ENCODE assay signal across 12 mouse cellular contexts in genomic region chr16:18384211-18384610, GRCm38 (mm10). TPM values are rescaled to one million over a fixed set of nuclear protein-coding genes. Genes with fewer than 3 reads are reported as not detected.
DNase-seq lines count a peak whose midpoint lies in the region; ATAC-seq and TF ChIP-seq lines count a peak whose summit lies in the region.
"Had no signal": no experiment of that assay in that cellular context is flagged by ENCODE, and none has a peak within 500 bp of the region (broad histone marks: within the 10 kb centered on the region; RNA-seq: fewer than 3 reads in every experiment).

No protein-coding gene starts in this region.

- H3K4me1 ChIP-seq in forebrain, embryonic 10.5 days: peaks cover 96% of the 10 kb centered on the region
- peaks cover 11% of the 10 kb centered on the region for H3K4me1 ChIP-seq in forebrain, postnatal 0 days (ENCODE audit: insufficient read depth)
- no peaks in the 10 kb centered on the region; the same call in none of the 2 replicates for H3K4me1 ChIP-seq in embryonic facial prominence, embryonic 11.5 days (ENCODE audit: control insufficient read depth, insufficient read depth, low read length)

- DNase-seq in forebrain, embryonic 10.5 days (ENCODE audit: extremely low spot score, low spot score): no peak
- DNase-seq in forebrain, postnatal 0 days: no peak
- peak; percentile 40 for DNase-seq in kidney, postnatal 10 days
- no peak for DNase-seq in kidney, postnatal 14 days
- peak; percentile 69 for DNase-seq in ES-CJ7 (ENCODE audit: low read depth, low spot score)
- DNase-seq in embryonic facial prominence, embryonic 11.5 days (ENCODE audit: low spot score): no peak
- no peak for DNase-seq in spleen, adult 18-20 months
- DNase-seq: layer of hippocampus, adult 9-11 months had no signal

- TF ChIP-seq CTCF in forebrain, postnatal 0 days (IDR thresholded peaks at IDR 0.05; ENCODE audit: low read depth): no peak

- WGBS in forebrain, embryonic 10.5 days: 80% methylated on average over 7 of the region's 7 CpGs
- WGBS in forebrain, postnatal 0 days: 30% methylated on average over 7 of the region's 7 CpGs
- WGBS in embryonic facial prominence, embryonic 11.5 days: 67% methylated on average over 7 of the region's 7 CpGs

- no peak overlapping the region for H3K4me2 ChIP-seq in forebrain, postnatal 0 days (ENCODE audit: low read depth)
- no peak overlapping the region for H3K4me2 ChIP-seq in embryonic facial prominence, embryonic 11.5 days (ENCODE audit: low read depth, low read length)
- H3K4me2 ChIP-seq: hindbrain, embryonic 15.5 days; limb, embryonic 13.5 days; stomach, embryonic 15.5 days had no signal

- H3K9ac ChIP-seq in forebrain, postnatal 0 days: no peak overlapping the region
- peak overlapping the region; percentile 34; the same call in 1 of the 2 replicates for H3K9ac ChIP-seq in embryonic facial prominence, embryonic 11.5 days (replicated peaks; ENCODE audit: low read length)
- H3K9ac ChIP-seq: hindbrain, embryonic 15.5 days; limb, embryonic 13.5 days; stomach, embryonic 15.5 days had no signal

- ATAC-seq in forebrain, postnatal 0 days: no peak
- no peak for ATAC-seq in embryonic facial prominence, embryonic 11.5 days (replicated peaks; ENCODE audit: insufficient number of reproducible peaks, low FRiP score, low TSS enrichment, low read depth)
- no peak for ATAC-seq in megakaryocyte-erythroid progenitor cell, adult 5-6 weeks (replicated peaks; ENCODE audit: low FRiP score, low TSS enrichment, poor library complexity, severe bottlenecking)

- no peaks in the 10 kb centered on the region; the same call in 1 of the 2 replicates for H3K36me3 ChIP-seq in forebrain, embryonic 10.5 days (replicated peaks)
- H3K36me3 ChIP-seq in forebrain, postnatal 0 days (ENCODE audit: insufficient read depth): no peaks in the 10 kb centered on the region
- no peaks in the 10 kb centered on the region for H3K36me3 ChIP-seq in embryonic facial prominence, embryonic 11.5 days (replicated peaks; ENCODE audit: control insufficient read depth, insufficient read depth, low read depth, low read length)
- H3K36me3 ChIP-seq: hindbrain, embryonic 15.5 days; limb, embryonic 13.5 days; stomach, embryonic 15.5 days had no signal

- peak overlapping the region; percentile 91 for H3K27ac ChIP-seq in forebrain, embryonic 10.5 days
- H3K27ac ChIP-seq in forebrain, postnatal 0 days (ENCODE audit: low read depth, low read length): no peak overlapping the region
- no peak overlapping the region for H3K27ac ChIP-seq in embryonic facial prominence, embryonic 11.5 days (replicated peaks; ENCODE audit: low read depth, low read length)
- H3K27ac ChIP-seq: limb, embryonic 13.5 days; stomach, embryonic 15.5 days had no signal

- no peaks in the 10 kb centered on the region for H3K9me3 ChIP-seq in forebrain, embryonic 10.5 days
- H3K9me3 ChIP-seq in forebrain, postnatal 0 days (ENCODE audit: low read length): no peaks in the 10 kb centered on the region
- H3K9me3 ChIP-seq in embryonic facial prominence, embryonic 11.5 days (replicated peaks; ENCODE audit: control insufficient read depth, low read length): no peaks in the 10 kb centered on the region
- H3K9me3 ChIP-seq: hindbrain, embryonic 15.5 days; limb, embryonic 13.5 days; stomach, embryonic 15.5 days had no signal

- H3K4me3 ChIP-seq in forebrain, embryonic 10.5 days: no peak overlapping the region
- H3K4me3 ChIP-seq in forebrain, postnatal 0 days (ENCODE audit: low read depth, low read length): no peak overlapping the region
- no peak overlapping the region for H3K4me3 ChIP-seq in embryonic facial prominence, embryonic 11.5 days (ENCODE audit: low read depth, low read length)
- H3K4me3 ChIP-seq: hindbrain, embryonic 15.5 days; limb, embryonic 13.5 days; stomach, embryonic 15.5 days had no signal

- H3K27me3 ChIP-seq in forebrain, embryonic 10.5 days (ENCODE audit: poor library complexity, severe bottlenecking): no peaks in the 10 kb centered on the region
- H3K27me3 ChIP-seq in forebrain, postnatal 0 days (ENCODE audit: insufficient read depth, low read length): no peaks in the 10 kb centered on the region
- H3K27me3 ChIP-seq in embryonic facial prominence, embryonic 11.5 days (ENCODE audit: control insufficient read depth, insufficient read depth, low read length): no peaks in the 10 kb centered on the region
- H3K27me3 ChIP-seq: hindbrain, embryonic 15.5 days; limb, embryonic 13.5 days; stomach, embryonic 15.5 days had no signal

RNA-seq across cellular contexts. Expression of gene Arvcf, which starts 36.2 kb away (rescaled TPM):
- polyA plus RNA-seq in forebrain, embryonic 10.5 days (2016; fragmentation: Nextera tagmentation; extraction: Ambion mirVana): 116 TPM in 2 replicates
- total RNA-seq in forebrain, postnatal 0 days (2014; rRNA removed): 103 and 120 TPM in 2 replicates
- polyA plus RNA-seq in forebrain, postnatal 0 days (2015; fragmentation: Nextera tagmentation; extraction: Ambion mirVana): 31.2 and 42.8 TPM in 2 replicates
- polyA plus RNA-seq in embryonic facial prominence, embryonic 11.5 days (2014; fragmentation: Nextera tagmentation; extraction: Ambion mirVana): 26.6 and 28.1 TPM in 2 replicates
- 14.0 and 16.5 TPM in 2 replicates for total RNA-seq in megakaryocyte-erythroid progenitor cell, adult 5-6 weeks (2014; fragmentation: Nextera tagmentation)
- 14.3 and 19.4 TPM in 2 replicates for total RNA-seq in megakaryocyte-erythroid progenitor cell, adult 5-6 weeks (2017)

RNA-seq across cellular contexts. Expression of gene Tango2, which starts 36.3 kb away (rescaled TPM):
- 35.7 and 37.1 TPM in 2 replicates for polyA plus RNA-seq in forebrain, embryonic 10.5 days (2016; fragmentation: Nextera tagmentation; extraction: Ambion mirVana)
- 25.5 and 43.0 TPM in 2 replicates for total RNA-seq in forebrain, postnatal 0 days (2014; rRNA removed)
- polyA plus RNA-seq in forebrain, postnatal 0 days (2015; fragmentation: Nextera tagmentation; extraction: Ambion mirVana): 69.9 and 75.9 TPM in 2 replicates
- 20.4 and 27.9 TPM in 2 replicates for polyA plus RNA-seq in embryonic facial prominence, embryonic 11.5 days (2014; fragmentation: Nextera tagmentation; extraction: Ambion mirVana)
- total RNA-seq in megakaryocyte-erythroid progenitor cell, adult 5-6 weeks (2014; fragmentation: Nextera tagmentation): 76.7 and 91.5 TPM in 2 replicates
- total RNA-seq in megakaryocyte-erythroid progenitor cell, adult 5-6 weeks (2017): 16.9 and 20.4 TPM in 2 replicates

RNA-seq across cellular contexts. Expression of gene Txnrd2, which starts 42.0 kb away (rescaled TPM):
- 31.6 and 35.1 TPM in 2 replicates for polyA plus RNA-seq in forebrain, embryonic 10.5 days (2016; fragmentation: Nextera tagmentation; extraction: Ambion mirVana)
- 9.7 and 11.5 TPM in 2 replicates for total RNA-seq in forebrain, postnatal 0 days (2014; rRNA removed)
- polyA plus RNA-seq in forebrain, postnatal 0 days (2015; fragmentation: Nextera tagmentation; extraction: Ambion mirVana): 28.0 and 34.4 TPM in 2 replicates
- polyA plus RNA-seq in embryonic facial prominence, embryonic 11.5 days (2014; fragmentation: Nextera tagmentation; extraction: Ambion mirVana): 15.8 and 15.9 TPM in 2 replicates
- 75.4 and 82.3 TPM in 2 replicates for total RNA-seq in megakaryocyte-erythroid progenitor cell, adult 5-6 weeks (2014; fragmentation: Nextera tagmentation)
- total RNA-seq in megakaryocyte-erythroid progenitor cell, adult 5-6 weeks (2017): 97.2 and 145 TPM in 2 replicates

RNA-seq across cellular contexts. Expression of gene Comt, which starts 42.4 kb away (rescaled TPM):
- 58.1 and 60.1 TPM in 2 replicates for polyA plus RNA-seq in forebrain, embryonic 10.5 days (2016; fragmentation: Nextera tagmentation; extraction: Ambion mirVana)
- 65.6 and 68.4 TPM in 2 replicates for total RNA-seq in forebrain, postnatal 0 days (2014; rRNA removed)
- polyA plus RNA-seq in forebrain, postnatal 0 days (2015; fragmentation: Nextera tagmentation; extraction: Ambion mirVana): 79.9 and 105 TPM in 2 replicates
- polyA plus RNA-seq in embryonic facial prominence, embryonic 11.5 days (2014; fragmentation: Nextera tagmentation; extraction: Ambion mirVana): 47.4 and 49.3 TPM in 2 replicates
- 84.0 and 105 TPM in 2 replicates for total RNA-seq in megakaryocyte-erythroid progenitor cell, adult 5-6 weeks (2014; fragmentation: Nextera tagmentation)
- 56.1 and 59.7 TPM in 2 replicates for total RNA-seq in megakaryocyte-erythroid progenitor cell, adult 5-6 weeks (2017)

Comparison
In these comparisons a context has a peak if more than half of its experiments do, and no peak if none do; other contexts are left out.
1. DNase-seq: peak in kidney, postnatal 10 days (single experiment) and ES-CJ7 (single experiment); none in forebrain, embryonic 10.5 days (single experiment), forebrain, postnatal 0 days (single experiment), kidney, postnatal 14 days (single experiment), embryonic facial prominence, embryonic 11.5 days (single experiment) and spleen, adult 18-20 months (0 of 2).